Mouse (Mus musculus) stomach, embryonic 15.5 days (tissue): ENCODE results near the gene 4930407I10Rik. TPM values are rescaled to one million over a fixed set of nuclear protein-coding genes. Genes with fewer than 3 reads are reported as not detected.

Source experiments
- polyA plus RNA-seq: library from polyadenylated mRNA; unstranded; fragments of >200 nt; fragmentation: Nextera tagmentation; extraction: Ambion mirVana; gene quantifications from 2 replicates; pipeline ENCODE4 v1.2.1, GENCODE M21; 2015

The 4930407I10Rik gene
- polyA plus RNA-seq, 1 experiment from 2014 or later, result not detected

Other genes with a start within 250 kb of the 4930407I10Rik start
- 26.6 and 27.9 TPM in 2 replicates for gene Tob2, start 200.4 kb upstream of the 4930407I10Rik start, polyA plus RNA-seq
- gene Phf5a, start 187.2 kb upstream of the 4930407I10Rik start, polyA plus RNA-seq, result 128 and 134 TPM in 2 replicates
- 153 and 185 TPM in 2 replicates for gene Aco2, start 186.8 kb upstream of the 4930407I10Rik start, polyA plus RNA-seq
- gene Polr3h, start 132.9 kb upstream of the 4930407I10Rik start, polyA plus RNA-seq, result 58.1 and 65.4 TPM in 2 replicates
- gene Csdc2, start 122.4 kb upstream of the 4930407I10Rik start, polyA plus RNA-seq, result 15.7 and 16.7 TPM in 2 replicates
- 27.5 and 28.9 TPM in 2 replicates for gene Pmm1, start 98.2 kb upstream of the 4930407I10Rik start, polyA plus RNA-seq
- gene 1700029P11Rik, start 78.6 kb upstream of the 4930407I10Rik start, polyA plus RNA-seq, result not detected in 2 replicates
- gene Xrcc6, start 71.3 kb upstream of the 4930407I10Rik start, polyA plus RNA-seq, result 76.6 and 83.2 TPM in 2 replicates
- 23.0 and 23.4 TPM in 2 replicates for gene Desi1, start 25.3 kb upstream of the 4930407I10Rik start, polyA plus RNA-seq
- gene Snu13, start 11.6 kb upstream of the 4930407I10Rik start, polyA plus RNA-seq, result 259 and 287 TPM in 2 replicates
- not detected in 2 replicates for gene Mei1, start 10.8 kb downstream of the 4930407I10Rik start, polyA plus RNA-seq
- 15.5 and 15.8 TPM in 2 replicates for gene Ccdc134, start 68.8 kb downstream of the 4930407I10Rik start, polyA plus RNA-seq
- gene Srebf2, start 88.0 kb downstream of the 4930407I10Rik start, polyA plus RNA-seq, result 152 and 167 TPM in 2 replicates
- gene Shisa8, start 153.7 kb downstream of the 4930407I10Rik start, polyA plus RNA-seq, result 0.19 TPM in 2 replicates
- 0.06 and 0.13 TPM in 2 replicates for gene Tnfrsf13c, start 165.2 kb downstream of the 4930407I10Rik start, polyA plus RNA-seq
- 51.0 and 57.6 TPM in 2 replicates for gene Cenpm, start 185.6 kb downstream of the 4930407I10Rik start, polyA plus RNA-seq
- 0.08 TPM in 1 of 2 replicates, not detected in the other for gene 1500009C09Rik, start 193.2 kb downstream of the 4930407I10Rik start, polyA plus RNA-seq
- gene Sept3, start 215.7 kb downstream of the 4930407I10Rik start, polyA plus RNA-seq, result 10.2 and 12.4 TPM in 2 replicates
- gene Wbp2nl, start 239.8 kb downstream of the 4930407I10Rik start, polyA plus RNA-seq, result 0.12 and 0.15 TPM in 2 replicates